Mouse (Mus musculus) spleen, adult 2 months (tissue): ENCODE measurements around the gene Akirin1.

Experiments
- CTCF ChIP-seq: fragments of 200-500 bp; IDR thresholded peaks from 2 replicates; pipeline ENCODE4 v1.5.1; 2011; ENCODE audit warnings: mild to moderate bottlenecking, inconsistent platforms; ENCODE audit not compliant: insufficient read depth, insufficient read length, insufficient replicate concordance; ENCODE audit errors: extremely low read depth
- POLR2A ChIP-seq: fragments of 200-500 bp; IDR thresholded peaks from 2 replicates; pipeline ENCODE4 v1.6.1; 2011; ENCODE audit warnings: low read depth, low read length, inconsistent platforms

DNA sequence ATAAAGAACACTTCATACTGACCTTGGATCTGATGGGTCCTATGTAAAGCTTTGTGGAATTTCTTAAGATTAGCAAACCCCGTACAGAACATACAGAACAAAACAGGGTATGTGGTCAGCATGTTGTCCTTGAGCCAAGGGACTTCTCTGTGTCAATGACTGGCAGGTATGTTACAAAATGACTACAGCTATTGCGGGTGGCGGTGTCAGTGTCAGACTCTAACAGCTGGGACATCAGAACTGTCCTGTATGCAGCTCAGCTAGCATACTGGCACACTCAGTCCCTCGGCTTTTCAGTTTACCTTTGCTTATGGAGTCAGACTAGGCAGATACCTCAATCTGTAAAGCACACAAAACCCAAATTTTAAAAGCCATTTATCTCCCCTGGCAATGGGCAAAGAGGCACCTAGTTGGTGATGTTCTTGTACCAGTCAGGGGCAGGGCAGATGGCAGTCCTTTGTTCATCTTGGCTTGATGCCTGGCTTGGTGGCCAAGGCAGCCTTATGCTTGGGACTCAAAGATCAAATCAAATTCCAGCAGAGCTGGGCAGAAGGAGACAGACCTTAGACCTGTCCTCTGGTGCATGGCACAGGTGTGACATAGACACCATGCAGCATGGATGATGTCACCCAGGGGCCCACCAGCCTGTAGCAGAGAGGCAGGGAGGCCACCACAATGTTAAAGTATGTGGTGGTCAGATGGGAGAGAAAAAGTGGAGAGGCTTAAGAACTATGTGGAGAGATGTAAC is 17.8 kb downstream of the Akirin1 start:
- TF ChIP-seq CTCF: no peak
- no peak for TF ChIP-seq POLR2A
